Mouse (Mus musculus) gastrocnemius, adult 2 months (tissue): ENCODE data around the gene Shc3. TPM values are rescaled to one million over a fixed set of nuclear protein-coding genes. Genes with fewer than 3 reads are reported as not detected.

Experiments used
- DNase-seq: peaks from one replicate; pipeline ENCODE4 v3.0.0; 2022
- H3K27ac ChIP-seq: fragments of 200-600 bp; 2 replicates; pipeline ENCODE4 v1.8.1; 2022; ENCODE audit warnings: mild to moderate bottlenecking
- H3K4me3 ChIP-seq: fragments of 200-600 bp; 2 replicates; pipeline ENCODE4 v1.8.1; 2022; ENCODE audit warnings: mild to moderate bottlenecking, moderate library complexity
- CTCF ChIP-seq: fragments of 200-600 bp; IDR thresholded peaks from 2 replicates; pipeline ENCODE4 v1.8.1; 2022; ENCODE audit warnings: antibody characterized with exemption, mild to moderate bottlenecking, moderate library complexity
- intact Hi-C: fragments of 180-260 bp; cut with DNase I; formaldehyde crosslinking; loops from one replicate; pipeline ENCODE4 v1.15.1; 2025
- long read RNA-seq, 2 experiments: library from polyadenylated mRNA; stranded (forward); transcript quantifications; one replicate each; pipeline ENCODE4 v2.0.0; 2021
- total RNA-seq, 2 experiments: library from RNA; stranded (reverse); gene quantifications; 2 replicates each; pipeline ENCODE4 v1.2.3; 2021

The Shc3 gene
- total RNA-seq = 1 to 10 TPM in 1 of 2 experiments, under 1 TPM in 1; 0.59 to 1.4 TPM
- long read RNA-seq, experiment 1 = 0 reads
- long read RNA-seq, experiment 2 = 0 reads

DNA sequence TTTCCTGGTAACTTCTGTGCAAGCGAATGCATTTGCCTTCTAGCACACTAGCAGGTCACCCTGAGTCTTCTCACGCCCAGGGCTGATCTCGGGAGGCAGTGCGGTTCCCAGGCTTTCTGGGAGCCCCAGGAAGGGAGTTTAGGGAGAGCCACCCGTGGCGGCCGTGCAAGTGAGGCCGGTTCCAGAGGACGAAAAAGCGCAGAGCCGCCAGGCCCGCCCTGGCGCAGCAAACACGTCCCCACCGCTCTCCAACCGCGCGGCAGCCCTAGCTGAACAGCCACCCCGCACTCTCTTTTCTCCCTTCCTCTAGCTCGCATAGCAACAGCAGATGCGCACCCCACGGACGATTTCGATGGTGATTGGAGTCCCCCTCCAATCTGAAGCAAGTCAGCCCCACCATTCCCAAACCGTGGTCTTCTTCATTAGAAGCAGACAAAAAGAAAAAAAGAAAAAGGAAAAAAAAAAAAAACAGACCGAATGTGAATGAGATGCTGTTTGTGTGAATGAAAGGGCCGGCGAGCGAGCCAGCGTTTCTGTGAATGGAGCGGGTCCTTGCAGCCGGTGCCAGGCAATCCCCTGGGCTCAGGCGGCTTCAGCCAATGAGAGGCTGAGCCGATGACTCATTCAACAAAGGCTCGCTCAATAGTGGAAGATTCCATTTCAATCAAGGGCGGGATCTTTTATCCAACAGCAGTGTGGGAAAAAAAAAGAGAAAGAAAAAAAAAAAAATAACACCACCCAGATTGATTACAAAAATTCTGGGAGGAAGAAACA, at the start of gene Shc3:
TSS of gene Shc3 (minus strand) at position 509 of the 774 bp plus-strand sequence.
- Histone ChIP-seq H3K27ac (peak within 1 kb of the TSS; percentile 59), H3K4me3 (peak within 1 kb of the TSS; percentile 72)
- no peak for TF ChIP-seq CTCF
- intact Hi-C loops = no loop called here
- peak; percentile 73 for DNase-seq

DNA sequence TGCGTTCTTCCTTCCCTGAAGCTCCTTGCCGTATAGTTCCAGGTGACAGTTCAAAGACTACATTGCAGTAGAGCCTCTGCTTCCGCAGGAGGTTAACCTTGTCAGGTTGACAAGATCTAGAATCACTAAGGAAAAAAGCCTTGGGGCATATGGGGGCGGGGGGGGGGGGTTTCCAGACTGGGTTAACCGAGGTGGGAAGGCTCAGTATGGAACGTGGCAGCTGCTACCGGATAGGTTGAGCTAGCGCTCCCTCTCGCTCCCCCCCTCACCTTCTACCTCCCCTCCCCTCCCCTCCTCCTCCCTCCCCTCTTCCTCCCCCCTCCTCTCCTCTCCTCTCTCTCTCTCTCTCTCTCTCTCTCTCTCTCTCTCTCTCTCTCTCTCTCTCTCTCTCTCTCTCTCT, 49.4 kb upstream of the Shc3 start:
- no peak for TF ChIP-seq CTCF
- no peak overlapping the region for H3K4me3 ChIP-seq
- no peak for DNase-seq
- intact Hi-C loops = loop anchor here (5.0 kb wide), 1 partner anchor 671 kb away; no protein-coding TSS in a partner anchor
- no peak overlapping the region for H3K27ac ChIP-seq

DNA sequence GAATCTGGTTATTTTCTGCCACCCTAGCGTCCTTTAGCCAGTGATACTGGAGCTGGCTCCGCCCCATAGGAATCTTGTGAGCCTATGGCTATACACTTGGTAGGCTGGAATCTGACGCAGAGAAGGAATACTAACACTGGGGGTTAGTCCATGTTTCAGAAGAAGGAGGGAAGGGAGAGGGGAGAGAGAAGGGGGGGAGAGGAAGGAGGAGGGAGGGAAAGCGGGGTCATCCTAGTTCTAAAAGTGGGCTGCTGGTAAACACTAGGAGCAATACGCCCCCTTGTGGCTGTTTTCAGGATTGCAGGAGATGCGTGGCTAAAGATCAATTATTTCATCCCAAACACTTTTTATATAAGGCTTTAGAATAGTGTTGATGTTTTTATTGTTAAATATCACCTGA, 48.6 kb upstream of the Shc3 start:
- TF ChIP-seq CTCF = peak; percentile 88
- Histone ChIP-seq H3K27ac (no peak overlapping the region), H3K4me3 (no peak overlapping the region)
- peak; percentile 51 for DNase-seq
- intact Hi-C loops = loop anchor here (5.0 kb wide), 1 partner anchor 671 kb away; no protein-coding TSS in a partner anchor

DNA sequence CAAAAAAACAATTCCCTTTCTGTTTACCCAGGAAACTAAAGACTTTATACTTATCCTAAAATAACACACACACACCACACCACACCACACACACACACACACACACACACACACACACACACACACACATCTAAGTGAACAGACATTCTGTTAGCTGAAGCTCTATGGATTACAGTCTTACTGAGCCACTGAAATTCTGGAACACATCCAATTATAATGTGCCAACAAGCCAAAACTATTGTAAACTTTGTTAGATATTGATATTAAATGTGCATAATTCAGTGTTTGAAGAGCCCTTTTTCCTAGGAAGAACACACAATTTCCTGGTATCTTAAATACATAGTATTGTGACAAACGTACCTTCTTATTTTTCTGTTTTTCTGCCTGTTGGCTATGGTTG, 48.1 kb upstream of the Shc3 start:
- no peak for DNase-seq
- intact Hi-C loops = loop anchor here (5.0 kb wide), 1 partner anchor 670 kb away; no protein-coding TSS in a partner anchor
- H3K27ac ChIP-seq = no peak overlapping the region
- H3K4me3 ChIP-seq = no peak overlapping the region
- no peak for TF ChIP-seq CTCF

DNA sequence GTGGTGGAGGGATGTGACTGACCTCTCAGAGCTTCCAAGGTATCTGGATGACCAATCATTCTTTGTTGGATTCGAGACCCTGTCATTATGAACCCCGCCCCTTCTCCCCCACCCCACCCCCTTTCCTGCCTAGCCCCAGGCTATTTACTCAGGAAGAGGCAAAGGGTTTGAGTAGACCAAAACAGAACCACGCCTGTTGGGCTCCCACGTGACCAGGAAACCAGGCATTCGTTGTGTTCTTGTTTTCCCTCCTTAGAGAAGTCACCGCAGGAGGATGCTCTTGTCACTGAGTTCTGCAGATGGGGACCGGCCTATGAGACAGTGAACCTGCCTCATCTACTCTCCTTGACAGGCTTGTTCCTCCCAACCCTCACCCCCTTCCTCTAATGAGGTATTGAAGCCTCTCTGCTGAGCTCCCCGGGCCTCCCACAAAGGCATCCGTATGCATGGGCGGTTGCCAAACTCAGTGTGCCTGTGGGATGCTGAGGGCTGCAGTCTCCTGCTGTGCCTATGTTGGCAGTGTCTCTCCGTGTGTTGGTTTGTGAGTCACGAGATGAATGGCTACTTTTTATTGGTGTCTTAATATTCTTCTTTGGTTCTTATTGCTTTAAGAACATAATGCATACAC, 47.3 kb upstream of the Shc3 start:
- DNase-seq = no peak
- Histone ChIP-seq H3K4me3 (no peak overlapping the region), H3K27ac (no peak overlapping the region)
- intact Hi-C loops = loop anchor here (5.0 kb wide), 1 partner anchor 669 kb away; no protein-coding TSS in a partner anchor
- TF ChIP-seq CTCF = no peak

- intact Hi-C loops = loop anchor here (5.0 kb wide), 1 partner anchor 669 kb away; no protein-coding TSS in a partner anchor
- TF ChIP-seq CTCF = no peak
- H3K4me3 ChIP-seq = no peak overlapping the region
- DNase-seq = no peak
- no peak overlapping the region for H3K27ac ChIP-seq
Observed at GRCm38 (mm10) chr13:51615815-51616214, 46.6 kb upstream of the Shc3 start.

DNA sequence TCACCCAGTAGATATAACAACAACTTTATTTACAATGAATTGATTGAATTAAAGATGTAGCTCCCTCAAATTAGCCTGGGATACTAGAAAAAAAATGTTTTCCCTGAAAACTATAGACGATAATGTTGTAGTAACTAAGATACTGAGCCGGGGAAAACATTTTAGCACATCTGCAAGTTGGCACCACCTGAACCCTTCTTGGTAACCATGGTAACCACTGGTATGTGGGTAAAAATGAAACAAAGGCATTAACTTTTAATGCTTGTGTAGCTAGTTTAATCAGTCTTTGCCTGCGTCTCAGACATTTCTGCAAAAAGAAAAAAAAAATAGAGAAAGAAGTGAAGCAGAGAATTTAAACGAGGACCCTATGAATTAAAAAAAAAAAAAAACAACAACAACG, 42.3 kb upstream of the Shc3 start:
- no peak for DNase-seq
- H3K27ac ChIP-seq = no peak overlapping the region
- intact Hi-C loops = no loop called here
- no peak overlapping the region for H3K4me3 ChIP-seq
- no peak for TF ChIP-seq CTCF

DNA sequence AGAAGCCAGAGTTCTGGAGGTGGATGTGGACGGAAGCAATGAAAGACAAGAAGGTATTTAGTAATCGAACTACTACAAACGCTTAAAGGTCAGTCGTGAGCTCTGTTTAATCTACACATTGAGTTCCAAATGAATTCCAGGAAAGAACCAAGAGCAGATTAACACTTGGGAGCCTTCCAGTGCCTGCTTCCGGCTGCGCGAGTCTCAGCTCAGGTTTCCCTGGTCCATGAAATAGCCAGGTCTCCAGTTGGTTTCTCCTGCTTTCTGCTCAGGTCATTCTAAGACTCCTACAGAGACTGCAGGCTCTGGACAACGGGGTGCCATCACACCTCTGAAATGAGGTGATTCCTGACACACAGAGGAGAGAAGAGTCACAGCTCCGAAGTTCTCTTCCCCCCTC, 41.8 kb upstream of the Shc3 start:
- intact Hi-C loops = no loop called here
- DNase-seq = no peak
- no peak overlapping the region for H3K27ac ChIP-seq
- no peak overlapping the region for H3K4me3 ChIP-seq
- no peak for TF ChIP-seq CTCF

GRCm38 (mm10) chr13:51609231-51609630, 40.0 kb upstream of the Shc3 start:
- no peak overlapping the region for H3K4me3 ChIP-seq
- H3K27ac ChIP-seq = no peak overlapping the region
- TF ChIP-seq CTCF = no peak; the same call in 1 of the 2 replicates
- DNase-seq = no peak
- intact Hi-C loops = no loop called here

- DNase-seq = no peak
- intact Hi-C loops = no loop called here
- no peak for TF ChIP-seq CTCF
- Histone ChIP-seq H3K27ac (no peak overlapping the region), H3K4me3 (no peak overlapping the region)
Observed at GRCm38 (mm10) chr13:51603894-51604244, 34.6 kb upstream of the Shc3 start.

- TF ChIP-seq CTCF = no peak
- no peak for DNase-seq
- Histone ChIP-seq H3K4me3 (peak overlapping the region; percentile 58), H3K27ac (no peak overlapping the region)
- intact Hi-C loops = no loop called here
Observed at GRCm38 (mm10) chr13:51603221-51603893, 34.1 kb upstream of the Shc3 start.

GRCm38 (mm10) chr13:51602764-51603163, 33.5 kb upstream of the Shc3 start:
- no peak for DNase-seq
- intact Hi-C loops = no loop called here

GRCm38 (mm10) chr13:51600169-51600568, 30.9 kb upstream of the Shc3 start:
- TF ChIP-seq CTCF = no peak
- Histone ChIP-seq H3K27ac (no peak overlapping the region), H3K4me3 (no peak overlapping the region)
- DNase-seq = no peak
- intact Hi-C loops = no loop called here

More at GRCm38 (mm10) chr13:51602764-51603163, 33.5 kb upstream of the Shc3 start:
- Histone ChIP-seq H3K4me3 (peak overlapping the region; percentile 58), H3K27ac (no peak overlapping the region)
- TF ChIP-seq CTCF = no peak
